ENCODE assay signal across 12 mouse cellular contexts in genomic region chrX:130819707-130820106, GRCm38 (mm10).
"Had no signal": no experiment of that assay in that cellular context is flagged by ENCODE, and none has a peak within 500 bp of the region (broad histone marks: within the 10 kb centered on the region; RNA-seq: fewer than 3 reads in every experiment).

No protein-coding gene starts in this region.

- H3K9ac ChIP-seq: liver, embryonic 13.5 days; midbrain, embryonic 12.5 days; neural tube, embryonic 12.5 days had no signal

- H3K4me1 ChIP-seq: liver, embryonic 13.5 days; midbrain, embryonic 12.5 days; neural tube, embryonic 12.5 days had no signal

- DNase-seq: kidney, postnatal 25 days; layer of hippocampus, postnatal 36 days; liver, embryonic 13.5 days; lung, adult 2 months; lung, postnatal 14 days; lung, postnatal 4 days; thymus, adult 18-20 months; thymus, postnatal 36 days had no signal

- H3K27ac ChIP-seq: kidney, postnatal 0 days; left cerebral cortex, adult 2 months; liver, embryonic 13.5 days; midbrain, embryonic 12.5 days; neural tube, embryonic 12.5 days had no signal

- H3K4me2 ChIP-seq: liver, embryonic 13.5 days; midbrain, embryonic 12.5 days; neural tube, embryonic 12.5 days had no signal

- H3K9me3 ChIP-seq: liver, embryonic 13.5 days; midbrain, embryonic 12.5 days; neural tube, embryonic 12.5 days had no signal

- H3K36me3 ChIP-seq: liver, embryonic 13.5 days; midbrain, embryonic 12.5 days; neural tube, embryonic 12.5 days had no signal

- H3K4me3 ChIP-seq: left cerebral cortex, adult 2 months; liver, embryonic 13.5 days; midbrain, embryonic 12.5 days; neural tube, embryonic 12.5 days had no signal

- H3K27me3 ChIP-seq: liver, embryonic 13.5 days; midbrain, embryonic 12.5 days; neural tube, embryonic 12.5 days had no signal
